Mouse (Mus musculus) left cerebral cortex, adult 2 months (tissue): Measurements from ENCODE around the gene Slc6a4. TPM values are rescaled to one million over a fixed set of nuclear protein-coding genes. Genes with fewer than 3 reads are reported as not detected.
"Not testable (repeated sequence)": the region's sequence is repeated elsewhere in the genome, so short reads cannot be mapped to it uniquely, and the experiment has no call there.

ENCODE experiments used
- DNase-seq, 2 experiments: peaks; one replicate each; pipeline ENCODE4 v3.0.0; 2021 to 2022; ENCODE audit warnings: low spot score in 2 of 2, mixed read lengths in 1 of 2; ENCODE audit errors: extremely low spot score in 1 of 2
- H3K27ac ChIP-seq: fragments of 200-600 bp; 2 replicates; pipeline ENCODE4 v1.8.1; 2022
- H3K4me3 ChIP-seq: fragments of 200-600 bp; 2 replicates; pipeline ENCODE4 v1.8.1; 2022
- CTCF ChIP-seq: fragments of 200-600 bp; IDR thresholded peaks from 2 replicates; pipeline ENCODE4 v1.8.1; 2022; ENCODE audit warnings: antibody characterized with exemption, mild to moderate bottlenecking, moderate library complexity
- intact Hi-C: fragments of 180-260 bp; cut with DNase I; formaldehyde crosslinking; loops from one replicate; pipeline ENCODE4 v1.15.1; 2025
- total RNA-seq, 2 experiments: library from RNA; stranded (reverse); gene quantifications; 2 replicates each; pipeline ENCODE4 v1.2.3; 2021

The Slc6a4 gene
- total RNA-seq, 2 experiments from 2014 or later, result 0.41 TPM; not detected in 1

DNA sequence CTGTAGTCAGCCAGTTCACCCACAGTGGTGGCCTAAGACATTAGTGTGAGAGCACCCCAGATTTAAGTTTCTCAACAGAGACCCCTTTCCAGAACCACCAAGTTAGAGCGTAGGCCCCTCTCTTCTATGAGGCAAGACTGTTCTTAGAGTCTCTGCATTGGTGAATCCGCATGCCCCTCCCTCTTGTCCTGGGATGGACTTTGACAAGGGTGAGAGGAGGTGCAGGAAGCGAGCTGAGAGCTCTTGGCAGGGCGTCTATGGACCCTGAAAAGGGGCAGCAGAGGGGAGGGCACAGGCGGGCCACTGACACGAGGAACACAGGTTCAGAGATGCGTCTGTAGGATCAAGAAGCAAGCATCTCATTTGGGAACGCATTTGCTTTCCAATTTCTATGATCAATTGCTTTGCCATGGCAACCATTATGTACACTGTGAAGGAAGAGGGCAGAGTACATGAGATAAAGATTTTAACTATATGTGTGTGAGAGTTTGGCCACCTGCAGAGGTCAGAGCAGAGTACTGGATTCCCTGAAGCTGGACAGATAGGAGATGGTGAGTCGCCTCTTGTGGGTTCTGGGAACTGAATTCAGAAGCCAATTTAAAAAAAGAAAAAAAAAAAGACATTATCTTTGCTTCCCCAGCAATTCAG lies 23.5 kb downstream of the Slc6a4 start:
- no peak for TF ChIP-seq CTCF

GRCm38 (mm10) chr11:77026559-77026958 lies 28.2 kb downstream of the Slc6a4 start:
- Histone ChIP-seq H3K4me3 (no peak overlapping the region), H3K27ac (no peak overlapping the region)
- peak; percentile 45 for TF ChIP-seq CTCF
- no peak for DNase-seq
- intact Hi-C loops, result no loop called here

More for the DNA sequence above, 23.5 kb downstream of the Slc6a4 start:
- Histone ChIP-seq H3K4me3 (no peak overlapping the region), H3K27ac (no peak overlapping the region)
- no peak for DNase-seq
- intact Hi-C loops, result no loop called here

DNA sequence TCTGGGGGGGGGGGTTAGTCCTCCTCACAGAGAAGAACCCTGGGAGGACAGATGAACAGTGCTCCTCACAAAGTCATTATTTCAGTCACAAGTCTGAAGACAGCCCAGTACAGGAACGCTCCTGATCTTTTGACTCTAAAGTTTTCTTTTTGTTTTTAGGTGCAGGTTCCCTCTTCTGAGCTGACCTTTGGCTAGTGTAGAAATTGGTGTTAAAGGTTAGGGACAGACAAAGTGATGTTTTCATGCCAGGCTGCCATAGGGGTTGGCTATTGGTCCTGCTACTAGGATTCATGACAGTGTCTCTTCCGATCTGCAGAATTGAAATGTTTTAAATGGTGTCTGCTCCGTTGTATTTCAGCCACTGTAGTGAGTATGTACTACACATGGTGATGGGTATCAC lies 29.8 kb downstream of the Slc6a4 start:
- intact Hi-C loops, result no loop called here
- Histone ChIP-seq H3K27ac (no peak overlapping the region), H3K4me3 (no peak overlapping the region)
- no peak for TF ChIP-seq CTCF
- no peak for DNase-seq

DNA sequence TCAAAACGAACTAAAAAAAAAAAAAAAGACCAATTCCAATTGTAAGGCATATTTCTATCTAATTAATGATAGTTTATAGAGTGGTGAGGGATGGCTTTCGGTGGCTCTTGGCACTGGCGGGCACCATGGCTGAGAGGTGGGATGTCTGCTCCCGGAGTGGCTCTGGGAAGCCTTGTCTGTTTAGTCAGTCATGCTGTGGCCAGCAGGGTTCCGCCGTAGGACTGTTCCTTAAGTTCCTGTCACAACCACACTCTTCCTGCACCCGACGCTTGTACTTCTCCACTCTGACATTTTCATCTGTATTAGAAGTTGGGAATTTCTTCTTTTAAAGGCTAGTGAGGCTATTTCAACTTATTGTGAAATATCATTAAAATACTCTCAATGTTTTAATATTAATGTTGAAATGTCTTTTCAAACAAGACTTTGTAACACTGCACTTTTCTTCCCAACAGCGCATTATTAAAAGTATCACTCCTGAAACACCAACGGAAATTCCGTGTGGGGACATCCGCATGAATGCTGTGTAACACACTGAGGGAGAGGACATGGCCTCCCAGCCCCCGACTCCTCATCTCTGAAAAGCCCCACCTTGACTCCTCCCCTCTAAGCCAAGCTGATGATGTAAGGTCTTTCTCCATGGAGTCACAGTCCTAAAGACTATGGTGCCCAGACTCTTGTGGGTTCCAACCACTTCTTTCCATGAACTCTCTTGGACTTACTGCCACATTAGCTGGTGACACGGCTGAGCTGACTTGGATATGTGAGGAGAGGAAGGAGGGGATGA lies 32.9 kb downstream of the Slc6a4 start:
- no peak overlapping the region for H3K4me3 ChIP-seq
- H3K27ac ChIP-seq, result no peak overlapping the region
- TF ChIP-seq CTCF, result no peak
- intact Hi-C loops, result no loop called here
- DNase-seq, result no peak

- no peak for DNase-seq
- Histone ChIP-seq H3K27ac (no peak overlapping the region), H3K4me3 (no peak overlapping the region)
- no peak for TF ChIP-seq CTCF
- intact Hi-C loops, result no loop called here
Observed at GRCm38 (mm10) chr11:77041891-77042290, 43.5 kb downstream of the Slc6a4 start.

DNA sequence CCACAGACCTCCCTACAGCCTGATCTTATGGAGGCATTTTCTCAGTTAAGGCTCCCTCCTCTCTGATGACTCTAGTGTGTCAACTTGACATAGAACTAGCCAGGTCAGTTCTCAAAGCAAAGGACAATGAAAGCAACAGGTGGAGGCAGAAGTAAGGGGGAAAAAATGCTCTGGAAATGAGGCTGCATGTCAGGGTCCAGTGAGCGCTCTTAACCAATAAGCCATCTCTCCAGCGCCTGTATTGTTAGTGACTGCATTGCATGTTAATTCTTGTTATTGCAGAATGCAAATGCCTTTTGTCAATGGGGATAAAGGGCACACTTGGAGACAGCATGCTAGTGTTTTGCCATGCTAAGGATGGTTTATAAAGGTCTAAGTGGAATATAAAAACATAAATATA lies 44.4 kb downstream of the Slc6a4 start:
- no peak overlapping the region for H3K27ac ChIP-seq
- DNase-seq, result no peak
- H3K4me3 ChIP-seq, result no peak overlapping the region
- TF ChIP-seq CTCF, result no peak
- intact Hi-C loops, result no loop called here

GRCm38 (mm10) chr11:77061951-77062350 lies 63.5 kb downstream of the Slc6a4 start:
- no peak for TF ChIP-seq CTCF
- H3K4me3 ChIP-seq, result no peak overlapping the region
- H3K27ac ChIP-seq, result no peak overlapping the region
- intact Hi-C loops, result no loop called here
- no peak for DNase-seq

DNA sequence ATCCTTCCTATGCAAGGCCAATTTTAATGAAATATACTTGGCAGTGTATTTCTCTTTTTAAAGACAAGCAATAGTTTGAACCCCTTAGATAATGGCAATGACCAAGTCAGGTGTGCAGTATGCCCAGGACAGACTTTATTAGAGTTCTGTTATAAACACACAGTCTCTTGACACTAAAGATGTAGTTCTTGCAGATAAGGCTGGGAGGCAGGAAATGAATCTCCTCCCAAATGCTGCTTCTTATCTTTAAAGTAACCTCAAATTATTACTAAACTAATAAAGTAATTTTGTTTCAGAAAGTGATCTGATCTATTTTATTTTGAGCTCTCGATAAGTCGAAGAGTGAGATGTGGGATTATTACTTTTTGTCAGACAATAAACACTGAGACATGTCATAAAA lies 65.0 kb downstream of the Slc6a4 start:
- intact Hi-C loops, result no loop called here
- H3K27ac ChIP-seq, result no peak overlapping the region
- DNase-seq, result no peak
- H3K4me3 ChIP-seq, result no peak overlapping the region
- TF ChIP-seq CTCF, result no peak

GRCm38 (mm10) chr11:77068825-77069224 lies 70.4 kb downstream of the Slc6a4 start:
- no peak overlapping the region for H3K27ac ChIP-seq
- TF ChIP-seq CTCF, result no peak
- no peak overlapping the region for H3K4me3 ChIP-seq
- intact Hi-C loops, result no loop called here
- no peak for DNase-seq

DNA sequence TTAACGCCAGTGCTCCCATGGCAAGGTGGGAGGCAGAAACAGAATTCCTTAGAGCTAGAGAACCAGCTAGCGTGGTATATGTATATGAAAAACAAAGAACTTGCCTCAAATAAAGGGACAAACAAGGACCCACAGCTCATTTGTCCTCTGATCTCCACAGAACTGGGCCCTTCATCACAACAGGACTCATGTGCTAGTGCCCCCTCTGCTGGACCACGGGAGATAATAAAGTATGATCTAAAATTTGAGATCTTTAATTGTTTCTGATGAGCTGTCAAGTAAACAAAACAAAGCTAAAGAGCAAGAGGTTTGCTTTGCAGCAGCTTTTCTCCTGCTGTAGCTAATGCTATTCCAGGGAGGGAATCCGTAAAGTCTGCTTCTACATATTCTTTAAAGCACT lies 72.3 kb downstream of the Slc6a4 start:
- H3K4me3 ChIP-seq, result no peak overlapping the region

DNA sequence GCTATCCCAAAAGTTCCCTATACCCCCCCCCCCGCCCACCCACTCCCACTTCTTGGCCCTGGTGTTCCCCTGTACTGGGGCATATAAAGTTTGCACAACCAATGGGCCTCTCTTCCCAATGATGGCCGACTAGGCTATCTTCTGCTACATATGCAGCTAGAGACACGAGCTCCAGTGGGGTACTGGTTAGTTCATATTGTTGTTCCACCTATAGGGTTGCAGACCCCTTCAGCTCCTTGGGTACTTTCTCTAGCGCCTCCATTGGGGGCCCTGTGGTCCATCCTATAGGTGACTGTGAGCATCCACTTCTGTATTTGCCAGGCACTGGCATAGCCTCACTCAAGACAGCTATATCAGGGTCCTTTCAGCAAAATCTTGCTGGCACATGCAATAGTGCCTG lies 78.9 kb downstream of the Slc6a4 start:
- H3K27ac ChIP-seq, intact Hi-C loops: not testable (repeated sequence)

More for the DNA sequence above, 72.3 kb downstream of the Slc6a4 start:
- peak; percentile 50 for TF ChIP-seq CTCF
- no peak overlapping the region for H3K27ac ChIP-seq
- DNase-seq, result peak in 1 of 2 experiments; percentile 13
- intact Hi-C loops, result loop anchor here (5.0 kb wide), 1 partner anchor 73 kb away; the partner anchor contains the start of gene Slc6a4

DNA sequence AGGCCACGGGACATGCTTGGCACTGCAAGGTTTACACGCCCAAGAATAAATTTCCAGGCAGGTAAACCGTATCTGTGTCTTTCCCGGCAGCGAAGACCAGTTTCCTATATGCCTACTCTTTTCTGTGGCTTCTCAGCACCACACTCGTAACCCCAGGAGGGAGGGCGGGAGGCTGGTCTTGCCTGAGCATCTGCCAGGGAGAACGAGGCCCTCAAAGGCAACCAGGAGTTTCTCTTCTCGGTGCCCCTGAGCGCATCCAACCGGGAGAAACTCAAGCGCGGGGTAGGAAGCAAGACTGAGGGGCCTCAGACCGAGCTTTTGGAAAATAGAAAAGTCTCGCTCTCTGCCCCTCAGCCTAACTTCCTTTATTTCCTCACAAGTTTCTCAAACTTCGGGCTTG lies 79.4 kb downstream of the Slc6a4 start:
- Histone ChIP-seq H3K4me3 (peak overlapping the region; percentile 95), H3K27ac (peak overlapping the region; percentile 91)
- DNase-seq, result peak in 1 of 2 experiments; percentile 18
- intact Hi-C loops, result no loop called here
- no peak for TF ChIP-seq CTCF

More for the DNA sequence above, 78.9 kb downstream of the Slc6a4 start:
- DNase-seq, result not testable (repeated sequence)
- H3K4me3 ChIP-seq, result peak overlapping the region; percentile 95
